Mouse (Mus musculus): ENCODE measurements at regions not wholly inside any gene's neighbourhood (a gene's known extent, or its start where the extent isn't known, plus 50 kb on each side); places are given as distances from the start of the nearest gene placed in this dataset.

- no peak for DNase-seq (ENCODE audit: low spot score in 2 of 2)
These were observed 115.3 kb downstream of the Rgs21 start for GRCm38 (mm10) chr1:144452141-144452540.

GRCm38 (mm10) chr1:144451731-144452130 lies 115.7 kb downstream of the Rgs21 start:
- no peak for DNase-seq (ENCODE audit: low spot score in 2 of 2)

GRCm38 (mm10) chr1:144436617-144437016 lies 130.8 kb downstream of the Rgs21 start:
- DNase-seq (ENCODE audit: low spot score in 2 of 2) = no peak

- no peak for DNase-seq (ENCODE audit: low spot score in 2 of 2)
These were observed 134.7 kb downstream of the Rgs21 start for GRCm38 (mm10) chr1:144432816-144433215.

GRCm38 (mm10) chr1:144431535-144432276 lies 135.8 kb downstream of the Rgs21 start:
- no peak for DNase-seq (ENCODE audit: low spot score in 2 of 2)

GRCm38 (mm10) chr1:144421374-144421773 lies 146.1 kb downstream of the Rgs21 start:
- no peak for DNase-seq (ENCODE audit: low spot score in 2 of 2)

GRCm38 (mm10) chr1:144406387-144407383 lies 157.6 kb upstream of the Rgs1 start:
- DNase-seq (ENCODE audit: low spot score in 2 of 2) = peak; percentile 65 to 70

GRCm38 (mm10) chr1:144405724-144406123 lies 156.7 kb upstream of the Rgs1 start:
- DNase-seq (ENCODE audit: low spot score in 2 of 2) = no peak

- no peak for DNase-seq (ENCODE audit: low spot score in 2 of 2)
These were observed 156.0 kb upstream of the Rgs1 start for GRCm38 (mm10) chr1:144405031-144405430.

- no peak for DNase-seq (ENCODE audit: low spot score in 2 of 2)
These were observed 131.1 kb upstream of the Rgs1 start for GRCm38 (mm10) chr1:144379991-144380594.

GRCm38 (mm10) chr1:144374121-144374520 lies 125.1 kb upstream of the Rgs1 start:
- DNase-seq (ENCODE audit: low spot score in 2 of 2) = no peak

- peak; percentile 8 to 9 for DNase-seq (ENCODE audit: low spot score in 2 of 2)
These were observed 118.5 kb upstream of the Rgs1 start for GRCm38 (mm10) chr1:144367492-144367891.

- DNase-seq (ENCODE audit: low spot score in 2 of 2) = no peak
These were observed 106.7 kb upstream of the Rgs1 start for GRCm38 (mm10) chr1:144355560-144356310.

GRCm38 (mm10) chr1:144355041-144355440 lies 106.0 kb upstream of the Rgs1 start:
- DNase-seq (ENCODE audit: low spot score in 2 of 2) = no peak

GRCm38 (mm10) chr1:144353320-144353719 lies 104.3 kb upstream of the Rgs1 start:
- no peak for DNase-seq (ENCODE audit: low spot score in 2 of 2)

GRCm38 (mm10) chr1:144343820-144344219 lies 94.8 kb upstream of the Rgs1 start:
- no peak for DNase-seq (ENCODE audit: low spot score in 2 of 2)

- DNase-seq (ENCODE audit: low spot score in 2 of 2) = peak in 1 of 2 experiments; percentile 2
These were observed 94.3 kb upstream of the Rgs1 start for GRCm38 (mm10) chr1:144343299-144343698.

GRCm38 (mm10) chr1:144337572-144337971 lies 88.5 kb upstream of the Rgs1 start:
- no peak for DNase-seq (ENCODE audit: low spot score in 2 of 2)

- DNase-seq (ENCODE audit: low spot score in 2 of 2) = no peak
These were observed 81.5 kb upstream of the Rgs1 start for GRCm38 (mm10) chr1:144330365-144331050.

- no peak for DNase-seq (ENCODE audit: low spot score in 2 of 2)
These were observed 70.4 kb upstream of the Rgs1 start for GRCm38 (mm10) chr1:144319406-144319805.

- no peak for DNase-seq (ENCODE audit: low spot score in 2 of 2)
These were observed 69.2 kb upstream of the Rgs1 start for GRCm38 (mm10) chr1:144318289-144318688.
